Mouse (Mus musculus) E14TG2a.4 (cell line): ENCODE data around the gene Cldnd1.

ENCODE experiments used
- H3K27me3 ChIP-seq: 2 replicates; pipeline ENCODE4 v1.6.1; 2014; ENCODE audit warnings: low read length, control low read depth; ENCODE audit not compliant: insufficient read depth
- H3K36me3 ChIP-seq: 2 replicates; pipeline ENCODE4 v1.6.1; 2014; ENCODE audit warnings: low read length, control low read depth; ENCODE audit not compliant: insufficient read depth
- H3K4me1 ChIP-seq: replicated peaks from 2 replicates; pipeline ENCODE4 v1.6.1; 2014; ENCODE audit warnings: low read depth, low read length, control low read depth
- H3K4me3 ChIP-seq: replicated peaks from 2 replicates; pipeline ENCODE4 v1.5.1; 2014; ENCODE audit warnings: mild to moderate bottlenecking, low read length
- H3K9me3 ChIP-seq: 2 replicates; pipeline ENCODE4 v1.6.1; 2014; ENCODE audit warnings: low read length, control low read depth
- CTCF ChIP-seq: conservative IDR thresholded peaks from 2 replicates; pipeline ENCODE4 v1.5.1; 2014; ENCODE audit warnings: low read length
- NANOG ChIP-seq: IDR thresholded peaks from 2 replicates; pipeline ENCODE4 v1.6.1; 2014; ENCODE audit warnings: borderline replicate concordance, low read length, mixed read lengths
- POU5F1 ChIP-seq: IDR thresholded peaks from 2 replicates; pipeline ENCODE4 v1.6.1; 2014; ENCODE audit warnings: low read length, borderline replicate concordance

The Cldnd1 gene

DNA sequence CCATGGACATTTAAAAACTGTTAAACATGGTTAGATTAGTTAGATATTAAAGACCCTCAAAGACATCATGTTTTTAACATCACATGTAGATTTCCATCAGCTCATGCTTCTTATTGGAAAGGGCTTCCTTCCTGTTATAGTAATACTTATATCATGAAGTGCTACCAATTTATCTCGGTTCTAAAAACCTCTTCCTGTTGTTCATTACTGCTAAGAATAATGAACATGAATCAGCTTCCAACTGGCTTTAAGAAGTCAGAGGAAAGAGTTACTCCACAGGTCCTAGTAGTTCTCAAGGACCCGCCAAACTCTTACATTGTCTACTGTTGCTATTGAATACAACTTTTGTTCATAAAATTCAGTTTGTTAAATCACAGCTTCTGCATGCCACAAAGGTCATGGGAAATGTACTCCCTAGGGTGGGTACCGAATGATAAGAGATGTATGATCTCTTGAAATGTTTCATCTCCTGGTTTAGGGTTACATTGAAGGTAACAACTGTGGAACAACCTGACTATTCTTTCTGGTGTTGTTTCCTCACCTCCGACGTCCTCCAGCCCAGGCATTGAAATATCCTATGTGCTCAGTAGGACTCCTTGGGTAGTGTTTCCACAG, 38.0 kb upstream of the Cldnd1 start:
- Histone ChIP-seq H3K4me1 (no peaks in the 10 kb centered on the region), H3K9me3 (no peaks in the 10 kb centered on the region), H3K27me3 (no peaks in the 10 kb centered on the region), H3K36me3 (no peaks in the 10 kb centered on the region), H3K4me3 (no peak overlapping the region)
- no peak for TF ChIP-seq NANOG

DNA sequence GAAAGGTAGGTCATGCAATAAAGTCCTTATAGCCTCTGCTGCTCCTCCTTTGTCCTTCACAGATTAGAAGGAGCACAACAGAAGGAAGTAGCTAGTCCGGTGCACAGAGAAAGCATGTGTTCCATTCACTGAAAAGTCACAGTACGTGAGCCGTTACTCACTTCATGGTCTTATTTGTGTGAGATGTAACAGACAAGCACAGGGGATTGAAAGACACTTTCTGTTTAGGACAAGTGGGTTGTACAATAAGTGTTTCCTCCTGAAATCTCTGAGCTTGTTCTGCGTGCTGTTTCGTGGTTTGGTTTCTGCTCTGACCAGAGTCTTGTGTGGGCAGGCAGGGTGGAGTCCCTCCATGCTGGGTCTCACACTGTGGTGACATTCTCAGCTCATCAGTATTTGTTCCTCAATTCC, 37.4 kb upstream of the Cldnd1 start:
- Histone ChIP-seq H3K9me3 (no peaks in the 10 kb centered on the region), H3K36me3 (no peaks in the 10 kb centered on the region), H3K4me1 (no peaks in the 10 kb centered on the region), H3K4me3 (no peak overlapping the region), H3K27me3 (no peaks in the 10 kb centered on the region)
- TF ChIP-seq POU5F1 (no peak), NANOG (no peak), CTCF (no peak)

DNA sequence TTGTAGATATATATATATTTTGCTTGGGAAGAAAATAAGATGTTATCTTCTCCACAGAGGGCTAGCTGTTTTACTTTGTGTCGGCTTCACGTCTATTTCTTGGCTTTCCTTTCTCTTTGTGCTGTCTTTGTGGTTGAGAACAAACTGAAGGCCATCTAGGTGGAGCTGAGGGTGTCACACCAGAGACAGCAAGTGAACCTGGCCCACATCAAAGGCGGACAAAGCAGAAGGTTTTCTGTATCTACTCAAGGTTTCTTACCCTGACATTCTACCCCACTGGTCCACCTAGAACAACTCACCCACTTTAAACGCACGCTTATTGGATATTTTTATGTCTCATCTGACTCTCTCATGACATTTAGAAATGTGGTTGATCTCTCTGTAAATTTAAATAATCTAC, 33.6 kb upstream of the Cldnd1 start:
- TF ChIP-seq POU5F1, result no peak
- no peak for TF ChIP-seq CTCF
- TF ChIP-seq NANOG, result no peak
- H3K4me3 ChIP-seq, result no peak overlapping the region
- no peaks in the 10 kb centered on the region for H3K27me3 ChIP-seq

DNA sequence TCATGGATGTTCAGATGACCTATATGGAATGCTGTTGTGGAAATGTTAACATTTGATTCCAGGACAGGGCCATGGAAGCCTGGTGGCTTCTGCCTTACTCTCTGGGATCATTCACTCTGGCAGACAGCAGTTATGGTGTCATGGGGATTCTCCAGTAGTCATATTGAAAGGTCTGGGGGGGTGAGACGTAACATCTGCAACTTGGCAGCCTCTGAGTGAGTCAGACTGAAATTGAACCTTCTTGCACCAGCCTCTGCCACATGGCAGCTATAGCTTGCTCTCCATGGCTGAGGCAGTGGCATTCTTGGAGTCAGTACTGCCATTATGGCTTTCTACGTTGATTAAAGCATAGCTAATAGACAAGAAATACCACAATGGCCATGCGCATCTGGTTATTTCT, 30.9 kb upstream of the Cldnd1 start:
- no peak for TF ChIP-seq CTCF
- no peak for TF ChIP-seq NANOG
- TF ChIP-seq POU5F1, result no peak

More for the DNA sequence above, 33.6 kb upstream of the Cldnd1 start:
- H3K4me1 ChIP-seq, result no peaks in the 10 kb centered on the region
- H3K36me3 ChIP-seq, result no peaks in the 10 kb centered on the region
- no peaks in the 10 kb centered on the region for H3K9me3 ChIP-seq

DNA sequence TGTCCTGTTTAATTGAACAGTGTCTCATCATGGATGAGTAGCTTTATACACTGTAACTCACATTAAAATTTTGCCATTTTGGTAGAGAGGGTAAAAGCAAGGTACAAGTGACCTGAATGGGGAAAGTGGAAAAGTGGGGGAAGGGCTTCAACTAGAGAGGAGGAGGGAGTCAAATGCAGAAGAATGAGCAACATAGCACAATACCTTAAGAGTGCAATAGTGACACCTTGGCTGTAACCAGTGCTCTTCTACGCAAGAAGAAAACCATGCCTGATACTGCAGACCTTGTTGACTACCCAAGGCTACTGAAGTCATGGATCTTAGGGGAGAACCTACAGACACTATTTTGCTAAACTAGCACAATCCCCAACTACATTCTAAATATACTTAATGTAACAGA, 30.4 kb upstream of the Cldnd1 start:
- TF ChIP-seq NANOG (no peak), POU5F1 (no peak), CTCF (no peak)
- no peaks in the 10 kb centered on the region for H3K9me3 ChIP-seq
- H3K27me3 ChIP-seq, result no peaks in the 10 kb centered on the region
- no peaks in the 10 kb centered on the region for H3K4me1 ChIP-seq
- no peaks in the 10 kb centered on the region for H3K36me3 ChIP-seq
- H3K4me3 ChIP-seq, result no peak overlapping the region

More for the DNA sequence above, 30.9 kb upstream of the Cldnd1 start:
- H3K4me1 ChIP-seq, result no peaks in the 10 kb centered on the region
- no peak overlapping the region for H3K4me3 ChIP-seq
- H3K36me3 ChIP-seq, result no peaks in the 10 kb centered on the region
- H3K27me3 ChIP-seq, result no peaks in the 10 kb centered on the region
- H3K9me3 ChIP-seq, result no peaks in the 10 kb centered on the region

DNA sequence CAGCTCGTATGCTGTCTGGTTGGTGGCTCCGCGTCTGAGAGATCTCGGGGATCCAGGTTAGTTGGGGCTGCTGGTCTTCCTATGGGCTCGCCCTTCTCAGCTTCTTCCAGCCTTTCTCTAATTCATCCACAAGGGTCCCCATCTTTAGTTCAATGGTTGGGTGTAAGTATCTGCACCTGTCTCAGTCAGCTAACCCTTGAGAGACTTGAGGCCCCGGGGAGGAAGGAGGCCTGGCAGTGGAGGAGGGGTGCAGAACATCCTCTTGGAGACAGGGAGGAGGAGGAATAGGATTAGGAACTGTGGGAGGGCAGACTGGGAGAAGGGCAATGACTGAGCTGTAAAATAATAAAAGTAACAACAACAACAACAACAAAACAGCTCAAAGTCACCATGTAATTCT, 27.5 kb upstream of the Cldnd1 start:
- TF ChIP-seq POU5F1, result no peak
- TF ChIP-seq CTCF, result no peak
- no peaks in the 10 kb centered on the region; the same call in 1 of the 2 replicates for H3K27me3 ChIP-seq
- H3K36me3 ChIP-seq, result no peaks in the 10 kb centered on the region
- no peak overlapping the region for H3K4me3 ChIP-seq
- no peaks in the 10 kb centered on the region for H3K4me1 ChIP-seq
- no peaks in the 10 kb centered on the region for H3K9me3 ChIP-seq

DNA sequence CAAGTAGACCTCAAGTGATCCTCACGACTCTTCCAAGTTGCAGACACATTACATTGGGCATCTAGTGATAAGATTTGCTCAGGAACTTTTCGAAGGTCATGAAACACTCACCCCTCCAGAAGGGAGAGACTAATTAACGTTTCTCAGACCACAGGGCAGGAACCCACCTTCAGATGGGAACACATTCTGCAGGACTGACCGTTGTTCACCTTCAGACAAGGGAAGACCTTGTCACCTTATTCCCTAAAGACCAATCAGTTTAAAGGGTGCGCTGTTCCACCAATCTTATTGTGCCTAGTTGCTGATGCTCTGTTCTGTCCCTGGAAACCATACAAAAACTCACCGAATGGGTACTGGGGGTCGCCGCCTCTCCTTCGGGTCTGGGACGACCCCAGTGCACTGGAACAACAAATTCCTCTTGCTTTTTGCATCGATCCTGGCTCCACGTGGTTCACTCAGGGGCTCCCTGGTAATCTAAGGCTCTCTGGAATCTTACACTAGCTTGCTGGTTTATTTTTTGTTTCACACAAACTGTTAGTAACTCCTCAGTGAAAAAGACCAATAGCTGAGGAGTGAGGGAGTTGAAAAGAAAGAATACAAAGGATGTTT, 26.8 kb upstream of the Cldnd1 start:
- TF ChIP-seq CTCF (no peak), NANOG (no peak), POU5F1 (no peak)
- no peaks in the 10 kb centered on the region; the same call in 1 of the 2 replicates for H3K27me3 ChIP-seq

DNA sequence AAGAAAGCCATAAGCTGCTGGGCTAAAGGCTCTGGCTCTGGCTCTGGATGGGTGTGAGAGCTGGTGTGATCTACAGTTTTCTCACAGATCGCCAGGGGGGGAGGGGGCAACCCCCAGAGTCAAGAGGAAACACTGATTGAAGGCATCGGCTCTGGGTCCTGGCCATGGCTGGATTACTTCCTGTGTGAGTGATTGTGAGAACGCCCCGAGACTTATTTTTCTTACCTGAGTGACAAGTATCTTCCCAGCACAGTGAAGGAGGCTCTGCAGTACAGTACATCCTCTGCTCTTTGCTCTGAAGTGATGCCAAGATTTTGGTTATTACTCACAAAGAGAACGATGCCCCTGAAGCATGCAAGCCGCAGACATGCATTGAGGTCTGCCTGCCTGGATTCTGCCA, 25.9 kb upstream of the Cldnd1 start:
- Histone ChIP-seq H3K4me3 (no peak overlapping the region), H3K36me3 (no peaks in the 10 kb centered on the region), H3K4me1 (no peaks in the 10 kb centered on the region), H3K27me3 (no peaks in the 10 kb centered on the region; the same call in 1 of the 2 replicates), H3K9me3 (no peaks in the 10 kb centered on the region)
- TF ChIP-seq CTCF (no peak), POU5F1 (no peak), NANOG (no peak)

More for the DNA sequence above, 26.8 kb upstream of the Cldnd1 start:
- Histone ChIP-seq H3K4me3 (no peak overlapping the region), H3K36me3 (no peaks in the 10 kb centered on the region), H3K4me1 (no peaks in the 10 kb centered on the region), H3K9me3 (no peaks in the 10 kb centered on the region)
